Mouse (Mus musculus) layer of hippocampus, adult 2 months (tissue): ENCODE results near the gene Prpsap2. TPM values are rescaled to one million over a fixed set of nuclear protein-coding genes. Genes with fewer than 3 reads are reported as not detected.

ENCODE experiments used
- DNase-seq, 2 experiments: peaks; one replicate each; pipeline ENCODE4 v3.0.0; 2022; ENCODE audit warnings: low spot score in 2 of 2
- H3K27ac ChIP-seq: fragments of 200-600 bp; 2 replicates; pipeline ENCODE4 v1.8.1; 2022
- H3K4me3 ChIP-seq: fragments of 200-600 bp; 2 replicates; pipeline ENCODE4 v1.8.1; 2022; ENCODE audit warnings: mild to moderate bottlenecking
- CTCF ChIP-seq: fragments of 200-600 bp; conservative IDR thresholded peaks from 2 replicates; pipeline ENCODE4 v1.8.1; 2022; ENCODE audit warnings: antibody characterized with exemption, mild to moderate bottlenecking, moderate library complexity
- total RNA-seq, 2 experiments: library from RNA; stranded (reverse); gene quantifications; 2 replicates each; pipeline ENCODE4 v1.2.3; 2021

Prpsap2 gene
- total RNA-seq, 2 experiments from 2014 or later: 50.8 to 51.0 TPM

DNA sequence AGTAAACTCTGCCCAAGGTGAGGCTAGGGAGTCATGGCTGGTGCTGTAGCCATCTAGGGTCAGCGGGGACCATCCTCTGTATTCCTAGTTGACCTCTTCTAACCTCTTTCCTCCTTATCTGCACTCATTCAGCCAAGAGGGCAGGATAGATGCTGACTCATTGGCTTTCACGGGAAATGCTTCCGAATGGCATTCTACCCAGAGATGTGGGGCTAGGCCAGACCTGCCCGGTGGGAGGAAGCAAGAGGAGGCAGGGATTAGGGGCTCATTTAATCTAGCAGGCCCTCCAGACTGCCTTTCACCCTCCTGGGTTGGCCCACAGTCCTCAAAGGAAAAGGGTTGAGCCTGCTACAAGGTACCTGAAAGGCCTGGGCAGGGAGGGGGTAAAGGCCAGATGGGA, 55.7 kb downstream of the Prpsap2 start:
- no peak for DNase-seq

DNA sequence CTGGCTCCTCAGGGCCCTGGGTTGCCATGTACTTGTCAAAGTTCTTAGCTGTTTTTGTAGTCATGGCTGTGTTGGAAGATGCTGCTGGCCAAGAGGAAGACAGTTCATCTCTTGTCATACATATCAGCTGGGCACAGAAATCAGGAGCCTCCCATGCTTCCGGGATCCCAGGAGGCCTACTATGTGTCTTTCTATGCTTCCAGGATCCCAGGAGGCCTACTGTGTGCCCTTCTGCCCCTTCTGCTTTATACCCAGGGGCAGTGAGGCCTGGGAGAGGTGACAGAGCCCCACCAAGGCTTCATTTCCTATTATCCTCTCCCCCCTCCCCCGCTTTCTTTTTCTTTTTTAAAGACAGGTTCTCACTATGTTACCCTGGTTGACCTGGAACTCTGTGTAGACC, 56.3 kb downstream of the Prpsap2 start:
- TF ChIP-seq CTCF: no peak
- no peak overlapping the region for H3K4me3 ChIP-seq
- no peak for DNase-seq

More for the DNA sequence above, 55.7 kb downstream of the Prpsap2 start:
- no peak for TF ChIP-seq CTCF
- no peak overlapping the region for H3K27ac ChIP-seq
- H3K4me3 ChIP-seq: no peak overlapping the region

DNA sequence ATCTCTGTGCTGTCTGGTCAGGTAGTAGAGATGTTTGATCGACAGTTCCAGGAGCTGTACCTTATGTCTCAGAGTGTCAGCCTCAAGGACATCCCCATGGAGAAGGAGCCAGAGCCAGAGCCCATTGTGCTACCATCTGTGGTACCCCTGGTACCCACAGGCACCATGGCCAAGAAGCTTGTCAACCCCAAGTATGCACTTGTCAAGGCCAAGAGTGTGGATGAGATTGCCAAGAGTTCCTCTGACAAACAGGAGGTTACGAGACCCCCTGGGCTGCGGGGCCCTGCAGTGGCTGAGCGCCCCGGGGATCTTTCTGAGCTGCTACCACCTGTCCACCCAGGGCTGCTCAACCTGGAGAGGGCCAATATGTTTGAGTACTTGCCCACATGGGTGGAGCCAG, 59.4 kb downstream of the Prpsap2 start:
- no peak overlapping the region for H3K4me3 ChIP-seq
- no peak overlapping the region for H3K27ac ChIP-seq
- DNase-seq: no peak
- no peak for TF ChIP-seq CTCF

More for the DNA sequence above, 56.3 kb downstream of the Prpsap2 start:
- H3K27ac ChIP-seq: no peak overlapping the region

GRCm38 (mm10) chr11:61701696-61702095, 60.2 kb downstream of the Prpsap2 start:
- no peak for DNase-seq
- H3K27ac ChIP-seq: no peak overlapping the region
- TF ChIP-seq CTCF: no peak
- no peak overlapping the region for H3K4me3 ChIP-seq

DNA sequence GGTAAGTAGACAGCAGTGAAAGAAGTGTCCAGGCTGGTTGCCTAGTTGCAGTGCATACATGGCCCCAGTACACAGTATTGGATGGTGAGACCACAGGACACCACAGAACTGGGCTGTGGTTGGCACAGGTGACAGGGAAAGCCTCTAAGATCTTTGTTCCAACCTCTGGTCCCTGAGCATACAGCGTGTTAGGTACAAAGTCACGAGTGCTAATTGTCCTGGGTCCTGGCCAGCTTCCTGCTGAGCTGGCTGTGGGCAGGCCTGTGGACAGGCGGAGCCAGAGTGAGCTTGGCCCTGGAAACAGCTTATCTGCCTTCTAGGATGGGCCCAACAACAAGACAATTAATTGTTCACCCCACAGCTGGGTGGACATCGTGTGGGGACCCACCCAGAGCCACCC, 62.0 kb downstream of the Prpsap2 start:
- TF ChIP-seq CTCF: no peak
- DNase-seq: no peak
- Histone ChIP-seq H3K4me3 (no peak overlapping the region), H3K27ac (no peak overlapping the region)

DNA sequence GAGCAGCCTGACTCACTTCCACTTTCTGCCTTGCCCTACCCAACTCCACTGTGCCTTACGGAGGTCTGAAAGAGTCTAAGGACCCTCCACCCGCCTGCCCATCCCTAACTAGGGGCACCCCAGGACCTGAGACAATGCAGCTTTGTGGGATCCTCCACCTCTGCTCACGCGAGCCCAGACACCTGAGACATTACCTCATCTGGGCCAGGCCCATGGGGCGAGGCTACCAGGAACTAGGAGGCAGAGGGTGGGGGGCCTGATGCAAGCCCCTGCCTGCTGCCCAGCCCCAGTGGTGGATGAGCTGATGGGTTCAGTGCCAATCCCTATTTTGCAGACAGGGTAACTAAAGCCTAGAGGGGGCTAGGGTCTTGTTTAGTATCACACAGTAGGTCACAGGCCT, 62.4 kb downstream of the Prpsap2 start:
- no peak for TF ChIP-seq CTCF
- DNase-seq: no peak
- Histone ChIP-seq H3K4me3 (no peak overlapping the region), H3K27ac (no peak overlapping the region)

DNA sequence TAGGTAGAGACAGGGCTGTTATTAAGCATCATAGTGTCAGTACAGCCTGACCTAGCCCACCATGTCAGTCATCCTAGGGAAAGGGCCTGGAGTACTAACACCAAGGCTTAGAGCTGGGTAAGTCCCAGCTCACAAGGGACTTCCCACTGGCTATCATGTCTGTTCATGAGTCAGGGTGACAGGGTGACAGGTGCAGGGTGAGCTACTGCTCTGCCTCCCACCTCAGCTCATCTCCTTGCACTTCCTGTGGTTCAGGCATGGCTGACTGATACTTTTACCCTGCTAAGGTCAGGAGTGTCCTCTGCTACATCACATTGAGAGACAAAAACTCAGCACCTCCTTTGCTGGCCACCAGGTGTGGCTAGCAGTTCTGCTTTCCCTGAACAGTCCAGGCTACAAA, 63.0 kb downstream of the Prpsap2 start:
- no peak for DNase-seq
- Histone ChIP-seq H3K27ac (no peak overlapping the region), H3K4me3 (no peak overlapping the region)
- no peak for TF ChIP-seq CTCF

GRCm38 (mm10) chr11:61692996-61693395, 68.9 kb downstream of the Prpsap2 start:
- TF ChIP-seq CTCF: no peak
- Histone ChIP-seq H3K27ac (no peak overlapping the region), H3K4me3 (no peak overlapping the region)
- no peak for DNase-seq

- Histone ChIP-seq H3K4me3 (no peak overlapping the region), H3K27ac (no peak overlapping the region)
- no peak for TF ChIP-seq CTCF
- DNase-seq: no peak
Observed at GRCm38 (mm10) chr11:61687595-61687994, 74.3 kb downstream of the Prpsap2 start.

DNA sequence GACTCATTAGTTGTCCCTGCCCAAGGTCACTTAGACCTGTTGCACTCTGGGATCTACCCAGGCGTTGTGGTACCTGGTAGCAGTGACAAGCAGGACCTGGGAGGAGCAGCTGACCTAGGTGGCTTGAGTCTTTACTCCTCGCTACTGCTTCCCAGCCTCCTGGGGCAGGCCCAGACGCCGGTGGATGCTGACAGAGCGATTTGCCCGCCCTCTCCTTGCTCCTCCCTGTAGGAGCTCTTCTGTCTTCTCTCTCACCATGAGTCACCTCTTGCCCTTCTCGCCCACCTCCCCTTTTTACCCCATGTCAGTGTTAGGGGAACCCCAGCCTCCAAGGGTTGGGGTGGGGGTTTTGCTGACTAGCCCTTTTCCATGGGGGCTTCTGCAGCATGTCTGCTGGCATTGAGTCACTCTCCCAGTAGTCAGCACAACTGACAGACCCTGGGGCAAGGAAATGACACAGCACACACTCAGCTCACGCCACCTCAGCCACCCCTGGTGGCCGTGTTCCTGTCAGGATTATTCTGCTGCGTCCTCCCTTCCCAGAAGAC, 74.9 kb downstream of the Prpsap2 start:
- no peak overlapping the region for H3K4me3 ChIP-seq
- TF ChIP-seq CTCF: no peak
- H3K27ac ChIP-seq: no peak overlapping the region
- DNase-seq: no peak

DNA sequence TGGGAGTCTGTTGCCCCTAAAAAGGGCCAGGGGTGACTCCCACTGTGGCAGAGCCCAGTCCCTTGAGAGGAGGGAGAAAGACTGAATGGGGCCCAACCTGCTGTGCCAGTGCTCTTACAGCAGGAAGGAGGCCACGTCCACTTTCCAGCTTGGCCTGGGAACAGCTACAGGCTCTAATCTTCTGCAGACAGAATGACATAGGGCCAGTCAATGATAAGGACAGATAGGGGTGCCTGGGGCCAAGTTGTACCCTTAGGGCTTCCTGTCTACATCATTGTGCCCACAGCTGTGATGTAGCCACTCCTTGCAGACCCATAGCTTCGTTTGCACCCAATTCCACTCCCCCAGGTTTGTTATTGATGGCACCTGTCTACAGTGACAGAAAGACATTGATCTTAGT, 75.7 kb downstream of the Prpsap2 start:
- Histone ChIP-seq H3K27ac (no peak overlapping the region), H3K4me3 (no peak overlapping the region)
- DNase-seq: no peak
- TF ChIP-seq CTCF: no peak

- no peak for DNase-seq
- H3K27ac ChIP-seq: no peak overlapping the region
- no peak overlapping the region for H3K4me3 ChIP-seq
- TF ChIP-seq CTCF: no peak
Observed at GRCm38 (mm10) chr11:61685119-61685725, 76.7 kb downstream of the Prpsap2 start.

DNA sequence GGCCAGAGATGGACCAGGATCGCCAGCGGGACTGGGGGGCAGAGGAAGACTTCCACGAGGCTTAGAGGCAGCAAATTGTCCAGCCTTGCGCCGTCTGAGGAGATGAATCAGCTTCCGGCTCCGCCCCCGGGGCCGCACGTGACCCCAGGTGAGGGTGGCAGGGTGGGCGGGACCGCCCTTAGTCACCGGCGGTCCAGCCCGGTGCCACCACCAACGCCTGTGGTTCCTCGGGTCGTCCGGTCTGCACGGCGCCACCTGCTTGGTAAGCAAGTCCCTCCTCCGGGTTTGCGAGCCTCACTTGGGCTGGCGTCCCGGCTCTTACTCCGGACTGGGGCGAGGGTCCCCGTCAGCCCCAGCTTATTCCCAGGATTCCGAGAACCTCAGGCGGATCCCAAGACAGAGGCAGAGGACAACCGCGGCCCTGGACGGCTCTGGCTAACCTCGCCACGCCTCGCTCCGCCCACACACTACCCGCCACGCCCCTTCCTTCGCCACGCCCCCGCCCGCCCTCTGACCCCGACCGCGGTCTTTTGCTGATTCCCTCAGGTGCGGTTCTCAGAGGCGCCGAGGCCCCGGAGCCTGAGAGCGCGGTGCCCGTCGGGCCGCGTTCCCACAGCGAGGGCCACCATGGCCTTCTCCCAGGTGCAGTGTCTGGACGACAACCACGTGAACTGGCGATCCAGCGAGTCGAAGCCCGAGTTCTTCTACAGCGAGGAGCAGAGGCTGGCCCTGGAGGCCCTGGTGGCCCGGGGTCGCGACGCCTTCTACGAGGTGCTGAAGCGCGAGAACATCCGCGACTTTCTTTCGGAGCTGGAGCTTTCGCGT, 77.8 kb downstream of the Prpsap2 start, which contains the start of gene Fam83g:
Gene Fam83g (plus strand): TSS at position 185 of the 825 bp plus-strand sequence.
- TF ChIP-seq CTCF: no peak
- DNase-seq: no peak
- no peak within 1 kb of the TSS for H3K27ac ChIP-seq
- peak within 1 kb of the TSS; percentile 39 for H3K4me3 ChIP-seq

Other genes with a start within 250 kb of the Prpsap2 start
- gene Epn2, start 182.4 kb downstream of the Prpsap2 start, total RNA-seq: 100 to 1,000 TPM; 162 to 170 TPM
- gene Grap, start 108.8 kb downstream of the Prpsap2 start, total RNA-seq: 1 to 10 TPM; 4.1 to 4.4 TPM
- gene Fam83g, start 78.0 kb downstream of the Prpsap2 start, total RNA-seq: not detected
- under 1 TPM; 0.31 to 0.47 TPM for gene Slc5a10, start 41.3 kb downstream of the Prpsap2 start, total RNA-seq
- gene Ulk2, start 93.0 kb upstream of the Prpsap2 start, total RNA-seq: 10 to 100 TPM; 71.2 to 74.3 TPM
- gene Akap10, start 168.2 kb upstream of the Prpsap2 start, total RNA-seq: 10 to 100 TPM; 32.7 to 37.0 TPM
- 10 to 100 TPM; 85.8 to 91.6 TPM for gene Specc1, start 194.7 kb upstream of the Prpsap2 start, total RNA-seq